Mouse (Mus musculus) hindbrain, embryonic 14.5 days (tissue): ENCODE results near the gene Tma7. TPM values are rescaled to one million over a fixed set of nuclear protein-coding genes. Genes with fewer than 3 reads are reported as not detected.

ENCODE experiments used
- ATAC-seq: fragments of 200-750 bp; cut with Nextera tagmentation; 2 replicates; pipeline ENCODE4 v1.8.0; 2017; ENCODE audit warnings: moderate number of reproducible peaks, mild to moderate bottlenecking, moderate TSS enrichment, moderate library complexity; ENCODE audit not compliant: low FRiP score
- DNase-seq: peaks from one replicate; pipeline ENCODE4 v3.0.0-alpha.2; 2015; ENCODE audit warnings: low spot score
- H3K27ac ChIP-seq: fragments of 300-500 bp; sonication (generic); 2 replicates; pipeline ENCODE4 v1.5.1; 2014; ENCODE audit warnings: mild to moderate bottlenecking, moderate library complexity
- H3K27me3 ChIP-seq: fragments of 300-500 bp; sonication (generic); 2 replicates; pipeline ENCODE4 v1.6.1; 2014; ENCODE audit warnings: mild to moderate bottlenecking, low read length, mixed read lengths; ENCODE audit not compliant: control insufficient read depth, insufficient read depth
- H3K36me3 ChIP-seq: fragments of 300-500 bp; sonication (generic); replicated peaks from 2 replicates; pipeline ENCODE4 v1.6.1; 2014; ENCODE audit not compliant: control insufficient read depth, insufficient read depth
- H3K4me1 ChIP-seq: fragments of 300-500 bp; sonication (generic); replicated peaks from 2 replicates; pipeline ENCODE4 v1.6.1; 2014; ENCODE audit warnings: antibody characterized with exemption, low read length, mixed read lengths; ENCODE audit not compliant: control insufficient read depth, insufficient read depth
- H3K4me2 ChIP-seq: fragments of 300-500 bp; sonication (generic); replicated peaks from 2 replicates; pipeline ENCODE4 v1.6.1; 2014; ENCODE audit warnings: mild to moderate bottlenecking, moderate library complexity
- H3K4me3 ChIP-seq: fragments of 300-500 bp; sonication (generic); replicated peaks from 2 replicates; pipeline ENCODE4 v1.5.1; 2014; ENCODE audit warnings: mild to moderate bottlenecking, low read length
- H3K9ac ChIP-seq: fragments of 300-500 bp; sonication (generic); 2 replicates; pipeline ENCODE4 v1.6.1; 2014
- H3K9me3 ChIP-seq: fragments of 300-500 bp; sonication (generic); 2 replicates; pipeline ENCODE4 v1.6.1; 2016; ENCODE audit warnings: low read length; ENCODE audit not compliant: control insufficient read depth
- WGBS: fragments of 180-500 bp; shearing (Covaris S2); extraction: QIAGEN DNeasy Blood & Tissue Kit; methylation state at CpG from one replicate; pipeline ENCODE4 v1.1.7; 2014; 5-methylcytosine and 5-hydroxymethylcytosine counted together
- polyA plus RNA-seq: library from polyadenylated mRNA; unstranded; fragments of >200 nt; fragmentation: Nextera tagmentation; extraction: Ambion mirVana; gene quantifications from 2 replicates; pipeline ENCODE4 v1.2.1, GENCODE M21; 2014

The Tma7 gene
- polyA plus RNA-seq, 1 experiment from 2014 or later = 800 TPM

- no peaks in the 10 kb centered on the region for H3K9me3 ChIP-seq
- no peak for DNase-seq
- H3K4me1 ChIP-seq = no peaks in the 10 kb centered on the region
- no peak overlapping the region for H3K4me3 ChIP-seq
- no peaks in the 10 kb centered on the region for H3K27me3 ChIP-seq
- H3K4me2 ChIP-seq = no peak overlapping the region
- 90% methylated on average over 6 of the region's 6 CpGs for WGBS
- no peak overlapping the region for H3K9ac ChIP-seq
- H3K27ac ChIP-seq = no peak overlapping the region
- peaks cover 38% of the 10 kb centered on the region for H3K36me3 ChIP-seq
- no peak for ATAC-seq
These were observed 38.6 kb upstream of the Tma7 start for GRCm38 (mm10) chr9:109120956-109121355.

- Histone ChIP-seq H3K9ac (no peak overlapping the region), H3K4me2 (no peak overlapping the region), H3K27me3 (no peaks in the 10 kb centered on the region), H3K27ac (no peak overlapping the region), H3K4me3 (no peak overlapping the region), H3K9me3 (no peaks in the 10 kb centered on the region), H3K36me3 (peaks cover 52% of the 10 kb centered on the region), H3K4me1 (no peaks in the 10 kb centered on the region)
- no peak for ATAC-seq
- no peak for DNase-seq
- WGBS = 95% methylated on average over 9 of the region's 9 CpGs
These were observed 37.2 kb upstream of the Tma7 start for GRCm38 (mm10) chr9:109119571-109119970.

GRCm38 (mm10) chr9:109118106-109118505, 35.7 kb upstream of the Tma7 start:
- H3K9ac ChIP-seq = no peak overlapping the region
- H3K4me3 ChIP-seq = no peak overlapping the region
- H3K4me2 ChIP-seq = no peak overlapping the region
- WGBS = 89% methylated on average over 4 of the region's 4 CpGs
- no peaks in the 10 kb centered on the region for H3K27me3 ChIP-seq
- H3K4me1 ChIP-seq = no peaks in the 10 kb centered on the region
- no peaks in the 10 kb centered on the region for H3K9me3 ChIP-seq
- DNase-seq (no peak), ATAC-seq (no peak)
- no peak overlapping the region for H3K27ac ChIP-seq
- peaks cover 66% of the 10 kb centered on the region for H3K36me3 ChIP-seq

- H3K9me3 ChIP-seq = no peaks in the 10 kb centered on the region
- H3K9ac ChIP-seq = no peak overlapping the region
- H3K4me2 ChIP-seq = no peak overlapping the region
- H3K4me3 ChIP-seq = no peak overlapping the region
- ATAC-seq = no peak
- DNase-seq = no peak
- peaks cover 85% of the 10 kb centered on the region for H3K36me3 ChIP-seq
- no peaks in the 10 kb centered on the region for H3K4me1 ChIP-seq
- no peak overlapping the region for H3K27ac ChIP-seq
- no peaks in the 10 kb centered on the region for H3K27me3 ChIP-seq
- WGBS = 94% methylated on average over 10 of the region's 10 CpGs
These were observed 33.8 kb upstream of the Tma7 start for GRCm38 (mm10) chr9:109116205-109116604.

- Histone ChIP-seq H3K4me2 (no peak overlapping the region), H3K4me3 (no peak overlapping the region), H3K27ac (no peak overlapping the region), H3K27me3 (no peaks in the 10 kb centered on the region), H3K4me1 (no peaks in the 10 kb centered on the region), H3K36me3 (peaks cover 99% of the 10 kb centered on the region), H3K9me3 (no peaks in the 10 kb centered on the region), H3K9ac (no peak overlapping the region)
- 88% methylated on average over 7 of the region's 7 CpGs for whole genome bisulfite sequencing
- ATAC-seq (no peak), DNase-seq (no peak)
These were observed 32.5 kb upstream of the Tma7 start for GRCm38 (mm10) chr9:109114871-109115270.

- 95% methylated on average over 11 of the region's 11 CpGs for whole genome bisulfite sequencing
- H3K9ac ChIP-seq = no peak overlapping the region
- H3K4me1 ChIP-seq = no peaks in the 10 kb centered on the region
- H3K27ac ChIP-seq = no peak overlapping the region
- H3K4me3 ChIP-seq = no peak overlapping the region
- peaks cover 100% of the 10 kb centered on the region for H3K36me3 ChIP-seq
- H3K4me2 ChIP-seq = no peak overlapping the region
- H3K9me3 ChIP-seq = no peaks in the 10 kb centered on the region
- H3K27me3 ChIP-seq = no peaks in the 10 kb centered on the region
- DNase-seq (no peak), ATAC-seq (no peak)
These were observed 31.9 kb upstream of the Tma7 start for GRCm38 (mm10) chr9:109114276-109114675.

GRCm38 (mm10) chr9:109113331-109113730, 30.9 kb upstream of the Tma7 start:
- WGBS = 92% methylated on average over 8 of the region's 8 CpGs

GRCm38 (mm10) chr9:109111591-109111990, 29.2 kb upstream of the Tma7 start:
- no peak for DNase-seq

More at GRCm38 (mm10) chr9:109113331-109113730, 30.9 kb upstream of the Tma7 start:
- no peak overlapping the region for H3K27ac ChIP-seq
- no peaks in the 10 kb centered on the region for H3K4me1 ChIP-seq
- DNase-seq (no peak), ATAC-seq (no peak)
- H3K36me3 ChIP-seq = peaks cover 100% of the 10 kb centered on the region
- no peak overlapping the region for H3K9ac ChIP-seq
- no peak overlapping the region for H3K4me2 ChIP-seq
- no peak overlapping the region for H3K4me3 ChIP-seq
- H3K9me3 ChIP-seq = no peaks in the 10 kb centered on the region
- H3K27me3 ChIP-seq = no peaks in the 10 kb centered on the region

GRCm38 (mm10) chr9:109111101-109111500, 28.7 kb upstream of the Tma7 start:
- no peak for DNase-seq
- Histone ChIP-seq H3K9ac (no peak overlapping the region), H3K27ac (no peak overlapping the region), H3K4me2 (no peak overlapping the region), H3K36me3 (peaks cover 100% of the 10 kb centered on the region), H3K4me1 (no peaks in the 10 kb centered on the region), H3K4me3 (no peak overlapping the region), H3K27me3 (no peaks in the 10 kb centered on the region), H3K9me3 (no peaks in the 10 kb centered on the region)
- WGBS = 92% methylated on average over 4 of the region's 4 CpGs
- ATAC-seq = no peak

More at GRCm38 (mm10) chr9:109111591-109111990, 29.2 kb upstream of the Tma7 start:
- H3K9me3 ChIP-seq = no peaks in the 10 kb centered on the region
- peaks cover 100% of the 10 kb centered on the region for H3K36me3 ChIP-seq
- no peaks in the 10 kb centered on the region for H3K4me1 ChIP-seq
- ATAC-seq = no peak
- 94% methylated on average over 9 of the region's 9 CpGs for WGBS
- H3K9ac ChIP-seq = no peak overlapping the region
- no peak overlapping the region for H3K27ac ChIP-seq
- no peaks in the 10 kb centered on the region for H3K27me3 ChIP-seq
- H3K4me2 ChIP-seq = no peak overlapping the region
- H3K4me3 ChIP-seq = no peak overlapping the region

GRCm38 (mm10) chr9:109110240-109110639, 27.9 kb upstream of the Tma7 start:
- no peaks in the 10 kb centered on the region for H3K27me3 ChIP-seq
- no peak overlapping the region for H3K4me3 ChIP-seq
- no peaks in the 10 kb centered on the region for H3K9me3 ChIP-seq
- no peak for DNase-seq
- H3K27ac ChIP-seq = no peak overlapping the region
- peaks cover 100% of the 10 kb centered on the region for H3K36me3 ChIP-seq
- no peaks in the 10 kb centered on the region for H3K4me1 ChIP-seq
- no peak for ATAC-seq
- H3K9ac ChIP-seq = no peak overlapping the region
- no peak overlapping the region for H3K4me2 ChIP-seq
- WGBS = 93% methylated on average over 11 of the region's 11 CpGs
